Mouse (Mus musculus): Measurements from ENCODE around the gene Hivep3. TPM values are rescaled to one million over a fixed set of nuclear protein-coding genes. Genes with fewer than 3 reads are reported as not detected.

Hivep3 gene
- polyA plus RNA-seq, 2 experiments = 3.8 to 5.1 TPM

DNA sequence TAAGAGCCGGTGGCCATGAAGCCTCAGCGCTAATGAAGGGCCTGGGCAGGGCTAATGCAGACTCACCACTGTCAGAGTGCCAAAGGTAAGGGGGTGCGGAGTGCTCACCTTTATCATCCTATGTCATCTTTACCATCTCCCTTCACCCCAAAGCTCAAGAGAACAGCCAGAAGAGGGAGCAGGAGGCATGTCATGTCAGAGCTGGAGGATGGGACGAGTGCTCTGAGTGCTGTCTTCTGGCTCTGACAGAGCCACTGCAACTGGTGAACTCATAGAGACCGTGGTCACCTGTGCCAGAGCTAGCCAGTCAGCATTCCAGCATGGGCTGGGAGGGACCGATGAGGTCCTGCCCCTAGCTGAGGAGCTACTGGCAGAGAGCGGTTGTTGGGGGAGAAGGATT, 27.2 kb downstream of the Hivep3 start:
- H3K4me1 ChIP-seq (ENCODE audit: control insufficient read depth, insufficient read depth, low read length) = no peaks in the 10 kb centered on the region
- H3K4me2 ChIP-seq (replicated peaks; ENCODE audit: low read depth, low read length, severe bottlenecking) = no peak overlapping the region
- H3K27me3 ChIP-seq (ENCODE audit: control insufficient read depth, insufficient read depth, low read length) = no peaks in the 10 kb centered on the region
- no peaks in the 10 kb centered on the region for H3K9me3 ChIP-seq (ENCODE audit: control insufficient read depth, low read length)
- ATAC-seq (ENCODE audit: low FRiP score, low read depth) (no peak), DNase-seq (ENCODE audit: low spot score) (no peak)
- H3K9ac ChIP-seq (ENCODE audit: low read depth, low read length, severe bottlenecking) = no peak overlapping the region
- no peak overlapping the region for H3K4me3 ChIP-seq (replicated peaks; ENCODE audit: low read length)
- WGBS = 67% methylated on average over 7 of the region's 7 CpGs
- H3K36me3 ChIP-seq (ENCODE audit: control insufficient read depth, insufficient read depth, low read length) = no peaks in the 10 kb centered on the region
- no peak overlapping the region for H3K27ac ChIP-seq (replicated peaks; ENCODE audit: low read depth, low read length)
- TF ChIP-seq POLR2A (IDR thresholded peaks at IDR 0.05; ENCODE audit: borderline replicate concordance, extremely low read depth, insufficient read depth, insufficient read length) = no peak

DNA sequence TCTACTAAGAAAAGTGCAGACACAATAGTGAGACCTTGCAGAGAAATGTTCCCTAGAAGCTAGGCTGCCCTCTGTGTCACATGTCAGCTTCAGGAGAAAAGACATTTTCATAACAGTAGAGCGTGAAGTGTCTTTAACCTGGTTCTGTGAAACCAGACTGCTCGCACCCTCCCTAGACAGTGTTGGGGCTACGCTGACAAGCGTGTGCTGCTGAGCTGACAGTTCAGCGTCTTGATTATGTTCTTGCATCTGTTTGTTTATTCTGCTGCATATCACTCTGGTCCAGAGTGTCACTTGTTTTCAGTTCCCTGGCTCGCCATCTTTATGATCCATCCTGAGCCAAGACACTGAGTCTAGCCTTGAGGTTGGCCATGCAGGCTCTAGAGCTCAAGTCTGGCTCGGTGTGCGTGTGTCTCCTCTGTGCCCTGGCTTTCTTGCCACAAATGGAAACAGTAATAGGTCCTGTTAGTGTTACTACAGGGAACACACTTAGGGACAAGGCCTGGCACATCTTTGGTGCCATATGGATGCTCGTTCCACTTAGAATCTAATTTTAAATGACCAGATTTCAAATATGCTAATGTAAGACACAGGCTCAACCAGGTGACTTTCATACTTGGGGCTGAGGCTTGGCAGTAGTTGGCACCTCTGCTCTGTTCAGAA, 28.0 kb downstream of the Hivep3 start:
- WGBS = 86% methylated on average over 9 of the region's 9 CpGs
- Histone ChIP-seq H3K4me1 (ENCODE audit: control insufficient read depth, insufficient read depth, low read length) (no peaks in the 10 kb centered on the region), H3K27ac (replicated peaks; ENCODE audit: low read depth, low read length) (no peak overlapping the region), H3K27me3 (ENCODE audit: control insufficient read depth, insufficient read depth, low read length) (no peaks in the 10 kb centered on the region), H3K4me2 (replicated peaks; ENCODE audit: low read depth, low read length, severe bottlenecking) (no peak overlapping the region), H3K9me3 (ENCODE audit: control insufficient read depth, low read length) (no peaks in the 10 kb centered on the region), H3K4me3 (replicated peaks; ENCODE audit: low read length) (no peak overlapping the region), H3K36me3 (ENCODE audit: control insufficient read depth, insufficient read depth, low read length) (no peaks in the 10 kb centered on the region), H3K9ac (ENCODE audit: low read depth, low read length, severe bottlenecking) (no peak overlapping the region)
- no peak for DNase-seq (ENCODE audit: low spot score)
- no peak for TF ChIP-seq POLR2A (IDR thresholded peaks at IDR 0.05; ENCODE audit: borderline replicate concordance, extremely low read depth, insufficient read depth, insufficient read length)
- no peak for ATAC-seq (ENCODE audit: low FRiP score, low read depth)

DNA sequence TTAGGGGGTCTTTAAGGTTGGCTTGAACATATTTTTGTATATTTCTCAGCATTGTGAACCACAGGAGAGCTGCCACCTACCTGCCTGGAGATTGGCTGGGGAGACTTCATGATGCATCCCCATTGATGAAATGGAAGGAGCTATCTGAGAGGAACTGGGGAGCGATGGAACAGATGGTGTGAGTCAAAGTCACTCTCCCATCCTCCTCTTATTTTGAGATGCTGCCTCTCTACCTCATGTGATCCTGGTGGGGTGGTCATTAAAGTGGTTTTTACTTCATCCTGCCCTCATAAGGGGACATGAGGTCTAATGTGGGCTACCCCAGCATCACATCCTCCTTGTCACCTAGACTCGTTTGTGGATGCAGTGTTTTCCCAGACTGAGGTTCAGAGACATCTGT, 28.6 kb downstream of the Hivep3 start:
- H3K9ac ChIP-seq (ENCODE audit: low read depth, low read length, severe bottlenecking) = no peak overlapping the region
- no peaks in the 10 kb centered on the region for H3K36me3 ChIP-seq (ENCODE audit: control insufficient read depth, insufficient read depth, low read length)
- H3K27me3 ChIP-seq (ENCODE audit: control insufficient read depth, insufficient read depth, low read length) = no peaks in the 10 kb centered on the region
- no peaks in the 10 kb centered on the region for H3K4me1 ChIP-seq (ENCODE audit: control insufficient read depth, insufficient read depth, low read length)
- WGBS = 64% methylated on average over 2 of the region's 2 CpGs
- ATAC-seq (ENCODE audit: low FRiP score, low read depth) (no peak), DNase-seq (ENCODE audit: low spot score) (no peak)
- H3K9me3 ChIP-seq (ENCODE audit: control insufficient read depth, low read length) = no peaks in the 10 kb centered on the region
- H3K4me2 ChIP-seq (replicated peaks; ENCODE audit: low read depth, low read length, severe bottlenecking) = no peak overlapping the region
- no peak overlapping the region for H3K4me3 ChIP-seq (replicated peaks; ENCODE audit: low read length)
- no peak overlapping the region for H3K27ac ChIP-seq (replicated peaks; ENCODE audit: low read depth, low read length)
- no peak for TF ChIP-seq POLR2A (IDR thresholded peaks at IDR 0.05; ENCODE audit: borderline replicate concordance, extremely low read depth, insufficient read depth, insufficient read length)

DNA sequence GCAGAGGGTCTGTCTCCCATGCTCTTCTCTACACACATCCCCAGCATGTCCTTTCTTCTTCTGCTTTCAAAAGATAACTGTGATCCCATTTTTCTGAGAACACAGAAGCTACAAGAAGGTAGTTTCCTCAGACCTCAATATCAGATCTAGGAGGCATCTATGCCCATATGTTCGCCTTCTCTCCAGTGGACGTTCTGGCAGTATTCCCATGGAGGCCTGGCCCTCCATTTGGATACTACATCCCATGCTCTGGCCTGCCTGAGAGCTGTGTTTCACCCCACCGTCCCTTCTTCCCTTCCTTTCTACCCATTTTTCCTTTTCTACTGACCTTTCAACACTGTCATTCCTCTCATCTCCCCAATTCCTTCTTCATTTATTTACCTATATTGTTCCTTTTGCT, 34.5 kb downstream of the Hivep3 start:
- Histone ChIP-seq H3K4me1 (ENCODE audit: control insufficient read depth, insufficient read depth, low read length) (no peaks in the 10 kb centered on the region), H3K9ac (ENCODE audit: low read depth, low read length, severe bottlenecking) (no peak overlapping the region), H3K27me3 (ENCODE audit: control insufficient read depth, insufficient read depth, low read length) (no peaks in the 10 kb centered on the region), H3K27ac (replicated peaks; ENCODE audit: low read depth, low read length) (no peak overlapping the region), H3K9me3 (ENCODE audit: control insufficient read depth, low read length) (no peaks in the 10 kb centered on the region), H3K4me3 (replicated peaks; ENCODE audit: low read length) (no peak overlapping the region), H3K4me2 (replicated peaks; ENCODE audit: low read depth, low read length, severe bottlenecking) (no peak overlapping the region), H3K36me3 (ENCODE audit: control insufficient read depth, insufficient read depth, low read length) (no peaks in the 10 kb centered on the region)
- WGBS = 82% methylated on average over 3 of the region's 3 CpGs
- ATAC-seq (ENCODE audit: low FRiP score, low read depth) (no peak), DNase-seq (ENCODE audit: low spot score) (no peak)
- TF ChIP-seq POLR2A (IDR thresholded peaks at IDR 0.05; ENCODE audit: borderline replicate concordance, extremely low read depth, insufficient read depth, insufficient read length) = no peak

DNA sequence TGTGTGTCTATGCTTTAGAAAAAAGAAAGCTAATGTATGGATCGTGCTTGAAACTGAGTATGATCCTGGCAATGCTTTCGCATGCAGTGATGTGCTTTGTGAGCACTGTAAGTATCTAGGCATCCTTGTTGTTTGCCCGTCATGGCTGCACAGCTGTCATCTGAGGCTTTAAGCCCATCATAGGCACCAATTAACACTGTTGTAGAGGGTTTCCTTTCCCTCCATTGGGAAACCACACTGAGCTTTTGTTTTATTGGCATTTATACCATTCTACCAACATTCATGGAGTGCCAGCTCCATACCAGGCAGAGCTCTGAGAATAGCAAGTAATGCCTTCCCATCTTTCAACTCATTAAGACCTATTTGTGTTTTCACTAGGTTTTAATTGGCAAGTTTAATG, 42.3 kb downstream of the Hivep3 start:
- ATAC-seq (ENCODE audit: low FRiP score, low read depth) (no peak), DNase-seq (ENCODE audit: low spot score) (no peak)
- Histone ChIP-seq H3K36me3 (ENCODE audit: control insufficient read depth, insufficient read depth, low read length) (no peaks in the 10 kb centered on the region), H3K4me2 (replicated peaks; ENCODE audit: low read depth, low read length, severe bottlenecking) (no peak overlapping the region), H3K4me1 (ENCODE audit: control insufficient read depth, insufficient read depth, low read length) (no peaks in the 10 kb centered on the region), H3K4me3 (replicated peaks; ENCODE audit: low read length) (no peak overlapping the region), H3K27me3 (ENCODE audit: control insufficient read depth, insufficient read depth, low read length) (no peaks in the 10 kb centered on the region), H3K27ac (replicated peaks; ENCODE audit: low read depth, low read length) (no peak overlapping the region), H3K9me3 (ENCODE audit: control insufficient read depth, low read length) (no peaks in the 10 kb centered on the region), H3K9ac (ENCODE audit: low read depth, low read length, severe bottlenecking) (no peak overlapping the region)
- 78% methylated on average over 3 of the region's 3 CpGs for WGBS
- TF ChIP-seq POLR2A (IDR thresholded peaks at IDR 0.05; ENCODE audit: borderline replicate concordance, extremely low read depth, insufficient read depth, insufficient read length) = no peak

DNA sequence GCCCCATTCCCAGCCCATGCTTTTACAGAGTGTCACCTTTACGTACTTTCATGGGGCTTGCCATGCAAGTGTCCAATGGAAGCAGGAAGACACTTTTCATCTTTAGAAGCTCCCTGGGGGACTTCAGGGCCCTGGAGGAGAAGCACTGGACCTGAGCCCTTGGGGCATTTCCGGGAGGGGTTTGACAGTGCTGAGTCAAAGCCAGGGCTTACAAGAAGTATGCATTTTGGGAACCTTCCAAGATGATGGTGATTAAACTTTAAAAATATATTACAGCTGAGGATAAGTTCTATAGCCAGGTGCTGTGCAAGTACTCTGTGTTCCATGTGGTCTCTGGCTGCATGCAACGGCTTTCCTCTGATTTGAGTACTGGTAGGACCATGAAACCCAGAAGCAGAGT, 43.6 kb downstream of the Hivep3 start:
- TF ChIP-seq POLR2A (IDR thresholded peaks at IDR 0.05; ENCODE audit: borderline replicate concordance, extremely low read depth, insufficient read depth, insufficient read length) = no peak
- DNase-seq (ENCODE audit: low spot score) = no peak
- Histone ChIP-seq H3K9ac (ENCODE audit: low read depth, low read length, severe bottlenecking) (no peak overlapping the region), H3K27ac (replicated peaks; ENCODE audit: low read depth, low read length) (no peak overlapping the region), H3K4me2 (replicated peaks; ENCODE audit: low read depth, low read length, severe bottlenecking) (no peak overlapping the region), H3K4me1 (ENCODE audit: control insufficient read depth, insufficient read depth, low read length) (no peaks in the 10 kb centered on the region), H3K4me3 (replicated peaks; ENCODE audit: low read length) (no peak overlapping the region), H3K36me3 (ENCODE audit: control insufficient read depth, insufficient read depth, low read length) (no peaks in the 10 kb centered on the region), H3K27me3 (ENCODE audit: control insufficient read depth, insufficient read depth, low read length) (no peaks in the 10 kb centered on the region), H3K9me3 (ENCODE audit: control insufficient read depth, low read length) (no peaks in the 10 kb centered on the region)
- ATAC-seq (ENCODE audit: low FRiP score, low read depth) = no peak
- WGBS = 76% methylated on average over 3 of the region's 3 CpGs
